Mouse (Mus musculus): Measurements from ENCODE around the gene Ahdc1.
A peak's percentile ranks its signal among the peaks of the same experiment; 100 is the strongest.
"Not testable (repeated sequence)": the region's sequence is repeated elsewhere in the genome, so short reads cannot be mapped to it uniquely, and the experiment has no call there.

Gene Ahdc1

GRCm38 (mm10) chr4:133079416-133080113 is 68.5 kb downstream of the Ahdc1 start:
- peak; percentile 64 for DNase-seq (ENCODE audit: low spot score)

DNA sequence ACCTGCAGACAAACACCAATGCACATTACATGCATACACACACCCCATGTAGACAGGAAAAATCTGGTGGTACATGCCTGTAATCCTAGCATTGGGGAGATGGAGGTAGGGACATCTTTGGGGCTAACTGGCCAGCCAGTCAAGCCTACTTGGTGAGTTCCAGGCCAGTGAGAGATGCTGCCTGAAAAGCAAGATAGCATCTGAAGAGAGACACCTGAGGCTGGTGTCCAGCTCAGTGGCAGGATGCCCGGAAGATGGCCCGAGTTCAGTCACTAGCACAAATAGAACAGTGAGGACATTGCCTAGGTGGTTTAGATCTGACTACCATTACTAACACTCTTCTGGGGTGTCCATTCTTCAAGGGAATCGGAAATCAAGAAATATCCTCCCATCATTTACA is 69.8 kb downstream of the Ahdc1 start:
- no peak for DNase-seq (ENCODE audit: low spot score)

DNA sequence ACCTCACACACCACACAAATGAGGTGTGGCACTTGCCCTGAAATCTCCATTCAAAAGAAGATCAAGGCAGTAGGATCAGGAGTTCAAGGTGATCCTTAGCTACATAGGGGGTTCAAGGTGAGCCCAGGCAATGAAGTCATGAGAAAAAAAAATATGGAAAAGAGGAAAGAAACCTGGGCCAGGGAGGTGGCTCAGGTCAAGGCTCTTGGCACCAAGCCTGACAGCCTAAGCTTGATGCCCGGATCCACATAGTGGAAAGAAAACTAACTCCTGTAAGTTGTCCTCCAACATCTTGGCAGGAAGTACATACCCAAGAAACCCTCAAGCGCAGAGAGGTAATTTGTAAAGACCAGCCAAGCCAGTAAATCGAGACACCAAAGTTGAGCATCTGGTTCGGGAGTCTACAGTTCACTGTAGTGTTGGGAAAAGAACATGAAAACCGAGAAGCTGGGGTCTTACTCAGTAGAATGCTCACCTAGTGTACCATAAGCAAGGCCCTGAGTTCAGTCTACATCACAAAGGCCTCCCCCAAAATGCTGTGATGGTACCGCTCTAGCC is 71.2 kb downstream of the Ahdc1 start:
- no peak for DNase-seq (ENCODE audit: low spot score)

GRCm38 (mm10) chr4:133083991-133084861 is 73.2 kb downstream of the Ahdc1 start:
- DNase-seq (ENCODE audit: low spot score) = no peak

DNA sequence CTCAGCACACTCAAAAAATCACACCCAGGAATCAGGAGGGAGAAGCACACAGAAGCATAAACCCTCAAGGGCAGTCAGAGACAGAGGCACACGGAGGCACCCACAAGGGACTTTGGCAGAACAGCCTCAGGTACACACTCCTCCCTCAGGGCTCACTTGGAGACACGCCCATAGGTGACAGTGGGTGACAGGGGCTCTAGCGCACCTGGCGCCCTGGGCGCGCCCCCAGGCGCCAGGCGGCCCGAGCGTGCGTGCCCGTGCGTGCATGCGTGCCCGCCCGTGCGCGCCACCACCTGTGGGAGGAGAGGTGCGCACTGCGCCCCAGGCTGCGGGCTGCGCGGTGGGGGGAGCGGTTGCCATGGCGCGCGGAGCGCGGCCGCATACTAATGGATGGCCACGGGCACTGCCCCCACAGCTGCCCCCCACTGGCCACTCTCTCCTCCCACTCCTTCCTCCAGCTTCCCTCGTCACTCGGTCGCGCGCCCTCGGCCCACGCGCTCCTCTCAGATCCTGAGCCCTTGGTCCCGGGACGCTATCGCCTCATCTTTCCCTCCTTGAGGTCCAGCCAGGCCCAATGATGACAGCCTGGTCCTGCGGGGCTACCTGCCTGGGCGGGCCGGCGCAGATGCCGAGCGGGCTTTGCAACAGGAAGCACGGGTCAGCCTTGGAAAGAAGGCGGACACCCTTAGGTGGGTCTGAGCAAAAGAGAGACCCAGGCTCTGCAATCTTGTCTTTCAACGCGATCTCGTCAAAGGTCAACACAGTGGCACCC is 74.1 kb downstream of the Ahdc1 start:
- DNase-seq (ENCODE audit: low spot score) = no peak

- peak; percentile 61 for DNase-seq (ENCODE audit: low spot score)
These were observed 74.8 kb downstream of the Ahdc1 start for GRCm38 (mm10) chr4:133085783-133086342.

DNA sequence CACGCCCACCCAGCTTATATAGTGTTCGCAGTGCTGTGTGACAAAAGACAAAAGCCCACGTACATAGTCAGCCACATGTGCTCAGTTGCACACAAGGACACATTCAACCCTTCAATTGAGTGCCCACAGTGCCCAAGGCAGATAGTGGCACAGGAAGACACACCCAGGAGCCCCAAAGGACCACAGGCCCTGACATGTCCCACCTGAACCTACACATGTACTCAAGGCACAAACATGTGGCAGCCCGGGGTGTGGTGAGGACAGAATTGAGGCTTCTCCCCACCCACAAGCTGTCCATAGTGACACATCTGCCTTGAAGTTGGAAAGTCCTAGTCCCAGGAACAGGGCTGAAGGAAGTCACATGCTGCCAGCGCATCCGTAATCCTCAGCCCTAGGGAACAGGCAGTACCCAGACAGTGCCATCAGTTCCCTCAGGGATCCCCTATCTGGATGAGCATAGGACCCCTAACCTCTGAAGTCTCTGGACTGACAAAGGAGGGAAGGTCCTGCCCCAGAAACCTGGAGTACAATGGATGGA is 76.2 kb downstream of the Ahdc1 start:
- no peak for DNase-seq (ENCODE audit: low spot score)

GRCm38 (mm10) chr4:133087835-133088234 is 76.8 kb downstream of the Ahdc1 start:
- DNase-seq (ENCODE audit: low spot score) = no peak

GRCm38 (mm10) chr4:133089319-133089718 is 78.3 kb downstream of the Ahdc1 start:
- no peak for DNase-seq (ENCODE audit: low spot score)

DNA sequence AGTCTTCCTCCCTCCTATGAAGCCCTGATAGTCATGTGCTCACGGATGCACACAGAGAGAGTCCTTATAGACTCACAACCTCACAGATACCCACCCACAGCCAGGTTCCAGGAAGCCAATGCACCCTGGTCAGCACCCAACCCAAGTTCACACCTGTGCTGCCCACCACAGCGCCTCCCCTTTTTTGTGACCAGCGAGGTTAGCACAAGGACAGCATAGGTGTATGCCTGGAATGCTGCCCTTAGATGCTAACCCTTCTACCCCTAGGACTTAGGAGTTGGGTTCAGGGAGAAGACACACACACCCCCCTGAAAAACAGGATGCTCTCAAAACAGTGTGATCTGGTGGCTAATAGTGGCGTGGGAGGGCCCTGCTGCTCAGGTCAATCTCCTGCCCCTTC is 78.7 kb downstream of the Ahdc1 start:
- DNase-seq (ENCODE audit: low spot score) = no peak

GRCm38 (mm10) chr4:133090276-133090719 is 79.2 kb downstream of the Ahdc1 start:
- DNase-seq (ENCODE audit: low spot score) = peak; percentile 23

GRCm38 (mm10) chr4:133090720-133091458 is 79.8 kb downstream of the Ahdc1 start:
- peak; percentile 31 for DNase-seq (ENCODE audit: low spot score)

DNA sequence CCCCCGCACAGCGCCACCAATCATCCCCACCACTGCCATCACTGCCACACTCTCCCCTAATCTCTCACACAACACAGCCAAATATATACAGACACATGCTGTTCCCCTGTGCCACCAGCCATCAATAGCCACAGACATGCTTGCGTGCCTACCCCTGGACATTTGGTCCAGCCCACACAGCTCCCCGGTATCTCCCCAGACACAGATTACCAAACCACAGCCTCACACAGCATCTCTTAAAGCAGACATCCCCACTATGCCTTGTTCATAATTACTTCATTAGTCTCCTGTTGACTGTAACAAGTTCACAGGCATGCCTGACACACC is 80.4 kb downstream of the Ahdc1 start:
- DNase-seq (ENCODE audit: low spot score) = no peak

- peak; percentile 50 for DNase-seq (ENCODE audit: low spot score)
These were observed 81.4 kb downstream of the Ahdc1 start for GRCm38 (mm10) chr4:133092453-133092901.

DNA sequence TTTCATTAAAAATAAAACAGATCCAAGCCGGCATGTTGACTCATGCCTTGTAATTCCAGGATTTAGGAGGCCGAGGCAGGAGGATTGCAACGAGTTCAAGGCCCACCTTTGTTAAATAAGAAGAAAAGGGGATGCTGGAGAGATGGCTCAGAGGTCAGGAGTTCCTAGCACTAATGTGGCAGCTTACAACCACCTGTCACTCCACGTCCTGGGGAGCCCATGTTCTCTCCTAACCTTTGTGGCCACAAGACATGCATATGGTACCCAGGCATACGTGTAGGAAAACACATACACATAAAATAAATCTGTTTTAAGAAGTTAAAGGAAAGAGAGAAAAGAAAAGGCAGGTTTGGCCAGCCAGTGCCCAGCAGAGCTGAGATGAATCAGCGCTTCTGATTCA is 82.0 kb downstream of the Ahdc1 start:
- DNase-seq (ENCODE audit: low spot score) = no peak

- DNase-seq (ENCODE audit: low spot score) = peak; percentile 55
These were observed 82.5 kb downstream of the Ahdc1 start for GRCm38 (mm10) chr4:133093481-133094033.

DNA sequence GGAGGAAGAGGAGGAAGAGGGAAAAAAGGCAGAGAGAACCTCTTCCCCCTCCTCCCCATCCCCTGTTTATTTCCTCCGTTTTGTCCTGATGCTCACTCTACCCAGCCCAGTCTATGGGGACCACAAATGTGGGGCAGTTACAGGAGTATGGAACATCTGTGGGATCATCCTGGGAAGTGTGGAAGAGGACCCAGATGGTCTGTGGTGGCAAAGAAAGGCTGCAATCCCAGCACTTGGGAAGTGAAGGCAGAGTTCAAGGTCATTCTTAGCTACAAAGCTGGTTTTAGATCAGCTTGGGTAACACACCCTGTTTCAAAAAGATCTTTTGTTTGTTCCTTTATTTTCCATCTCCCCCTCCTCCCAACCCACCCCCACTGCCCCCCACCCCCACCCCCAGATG is 83.2 kb downstream of the Ahdc1 start:
- DNase-seq (ENCODE audit: low spot score) = no peak

DNA sequence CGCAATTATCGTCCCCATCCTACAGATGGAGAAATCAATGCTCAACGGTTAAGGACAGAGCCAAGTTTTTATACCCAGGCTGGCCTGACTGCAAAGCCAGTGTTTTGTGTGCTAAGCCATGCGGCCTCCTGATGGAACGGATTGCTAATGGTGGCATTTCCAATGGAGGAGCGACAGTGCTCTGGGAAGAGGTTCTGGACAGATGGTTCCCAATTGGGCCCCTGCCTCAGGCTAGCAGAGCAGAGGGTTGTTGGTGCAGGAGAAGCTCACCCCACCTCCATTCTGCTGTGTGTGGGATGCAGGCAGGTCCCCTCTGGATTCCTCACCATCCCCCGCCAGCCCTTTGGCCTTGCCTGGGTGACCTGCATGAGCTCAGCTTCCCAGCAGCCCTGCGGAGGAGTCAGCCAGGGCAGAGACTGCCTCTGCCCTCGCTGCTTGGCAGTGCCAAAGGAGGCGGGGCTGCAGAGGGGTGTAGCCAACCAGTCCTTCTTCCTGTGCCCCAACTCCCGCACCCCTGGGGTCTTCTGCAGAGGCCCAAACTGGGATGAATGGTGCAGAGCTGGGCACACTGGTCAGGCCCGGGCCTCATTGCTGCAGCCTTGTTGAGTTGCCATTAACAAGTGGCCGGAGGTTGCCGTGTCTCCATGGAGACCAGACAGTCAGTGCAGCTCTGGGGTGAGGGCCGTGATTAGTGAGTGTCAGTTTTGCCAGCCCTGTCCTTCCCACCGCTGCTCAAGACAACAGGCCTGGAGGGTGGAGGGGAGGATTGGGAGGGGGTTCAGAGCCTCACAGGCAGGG is 84.1 kb downstream of the Ahdc1 start:
- DNase-seq (ENCODE audit: low spot score) = peak; percentile 55

GRCm38 (mm10) chr4:133095734-133096065 is 84.6 kb downstream of the Ahdc1 start:
- not testable (repeated sequence) for DNase-seq (ENCODE audit: low spot score)

- not testable (repeated sequence) for DNase-seq (ENCODE audit: low spot score)
These were observed 85.6 kb downstream of the Ahdc1 start for GRCm38 (mm10) chr4:133096671-133097070.
